Mouse (Mus musculus) retina, embryonic 14.5 days (tissue): ENCODE results near the gene Kdm5b.
"Not testable (repeated sequence)": the region's sequence is repeated elsewhere in the genome, so short reads cannot be mapped to it uniquely, and the experiment has no call there.

Experiments
- DNase-seq: peaks from one replicate; pipeline ENCODE4 v3.0.0-alpha.2; 2015; ENCODE audit warnings: low spot score

Gene Kdm5b

DNA sequence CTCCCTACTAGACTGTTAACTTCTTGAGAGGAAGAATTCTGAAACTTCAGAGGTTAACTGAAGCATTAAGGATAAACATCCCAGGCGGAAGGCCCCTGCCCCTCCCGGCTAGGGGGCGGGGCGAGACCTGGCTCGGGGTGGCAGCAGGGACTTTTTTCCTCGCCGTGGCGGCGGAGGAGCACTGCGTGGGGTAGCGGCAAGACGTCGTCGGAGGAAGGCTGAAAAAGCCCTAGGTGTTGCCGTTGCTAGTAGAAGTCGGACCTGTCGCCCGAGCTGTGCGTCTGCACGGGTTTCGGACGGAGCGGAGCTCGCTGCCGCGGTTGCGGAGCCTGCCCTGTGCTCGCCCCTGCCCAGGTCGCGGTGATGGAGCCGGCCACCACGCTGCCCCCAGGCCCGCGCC, at the start of gene Kdm5b:
Gene Kdm5b (plus strand): TSS at position 196 of the 400 bp plus-strand sequence.
- DNase-seq: peak; percentile 88

DNA sequence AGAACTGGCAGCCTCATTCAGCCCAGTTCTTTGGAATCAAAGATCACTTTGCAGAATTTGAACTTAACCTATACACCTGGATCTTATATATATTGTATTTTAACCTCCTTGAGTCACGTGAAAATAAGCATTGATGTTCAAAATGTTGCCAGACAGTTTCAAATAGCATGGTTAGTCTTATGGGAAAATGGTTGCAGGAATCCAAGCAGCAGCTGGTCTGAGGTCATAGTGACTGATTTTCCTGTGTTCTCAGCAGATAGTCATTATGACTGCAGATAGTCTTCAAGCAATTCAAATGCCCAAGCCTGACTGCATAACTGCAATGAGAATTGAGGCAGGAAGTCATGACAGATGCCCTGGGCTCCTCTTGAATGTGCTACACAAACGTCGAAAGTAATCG, 47.8 kb upstream of the Kdm5b start:
- peak; percentile 41 for DNase-seq

DNA sequence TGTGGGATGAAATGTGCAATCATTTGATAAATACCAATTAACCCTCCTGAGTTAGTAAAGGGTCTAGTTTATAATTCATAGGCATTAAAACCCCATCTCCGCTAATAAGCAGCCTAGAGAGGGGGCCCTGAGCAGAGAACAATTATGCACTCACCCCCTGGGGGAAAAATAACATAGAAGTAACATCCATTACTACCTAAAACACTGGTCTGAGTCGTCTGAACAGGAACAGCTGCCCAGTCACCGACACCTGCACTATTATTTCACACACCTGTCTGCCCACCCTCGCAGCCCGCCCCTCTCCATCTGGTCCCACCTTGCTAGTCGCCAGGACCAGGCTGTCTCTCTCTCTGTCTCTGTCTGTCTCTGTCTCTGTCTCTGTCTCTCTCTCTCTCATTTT, 47.4 kb upstream of the Kdm5b start:
- DNase-seq: no peak

DNA sequence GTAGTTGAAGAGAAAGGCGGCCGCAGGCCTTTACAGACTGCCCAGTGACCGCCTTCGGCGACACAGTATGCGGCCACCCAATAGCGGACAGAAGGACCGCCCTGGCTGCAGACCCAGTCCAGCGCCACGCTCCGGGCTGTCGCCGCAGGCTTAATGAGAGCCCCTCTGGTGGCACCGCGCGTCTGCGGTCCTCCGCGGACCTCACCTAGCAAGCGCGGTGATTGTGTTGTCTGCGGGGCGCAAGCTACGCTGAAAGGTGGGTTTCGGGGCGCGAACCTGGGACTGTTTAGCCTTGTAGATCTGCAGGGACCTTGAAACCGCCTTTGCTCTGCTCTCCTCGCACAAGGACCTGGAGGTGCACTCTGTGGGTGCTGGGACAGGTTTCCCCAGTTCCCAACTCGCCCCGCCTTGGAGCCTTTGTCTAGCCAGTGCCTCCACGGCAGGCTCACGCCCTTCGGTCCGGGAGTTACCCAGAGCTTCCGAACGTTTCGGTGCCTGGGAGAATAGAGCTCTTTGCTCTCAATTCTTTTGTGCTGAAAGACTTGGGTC, 46.6 kb upstream of the Kdm5b start:
- DNase-seq: peak; percentile 58

DNA sequence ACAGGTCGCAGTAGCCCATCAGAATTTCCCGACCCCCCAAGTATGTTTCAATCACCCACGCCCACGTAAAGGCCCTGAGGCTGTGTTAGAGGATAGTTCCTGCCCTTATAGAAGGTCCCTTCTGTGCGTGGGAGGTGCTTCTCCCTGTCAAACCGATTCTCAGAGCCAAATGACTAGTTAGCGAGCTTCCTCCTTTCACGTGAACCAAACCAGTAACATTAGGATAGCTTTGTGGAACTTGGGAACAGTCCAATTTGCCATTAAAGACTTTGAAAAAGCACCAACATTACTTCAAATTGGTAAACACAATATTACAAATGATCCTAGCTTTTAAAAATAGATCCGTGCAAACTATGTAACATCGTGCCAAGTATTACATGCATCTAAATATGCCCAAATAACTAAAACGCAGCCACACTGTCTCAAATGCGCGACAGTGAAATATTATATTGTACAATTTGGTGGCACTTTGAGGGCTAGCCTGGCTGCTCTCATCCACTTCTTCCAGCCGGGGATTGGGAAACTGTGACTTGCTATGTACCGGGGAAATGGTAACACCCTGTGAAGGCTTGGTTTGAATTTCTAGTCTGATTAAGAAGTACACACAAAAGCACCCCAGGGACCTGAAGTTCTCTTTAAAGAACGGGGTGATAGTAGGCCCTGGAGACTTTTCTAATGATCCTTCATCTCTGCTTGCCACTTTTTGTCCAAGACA, 45.9 kb upstream of the Kdm5b start:
- DNase-seq: no peak

DNA sequence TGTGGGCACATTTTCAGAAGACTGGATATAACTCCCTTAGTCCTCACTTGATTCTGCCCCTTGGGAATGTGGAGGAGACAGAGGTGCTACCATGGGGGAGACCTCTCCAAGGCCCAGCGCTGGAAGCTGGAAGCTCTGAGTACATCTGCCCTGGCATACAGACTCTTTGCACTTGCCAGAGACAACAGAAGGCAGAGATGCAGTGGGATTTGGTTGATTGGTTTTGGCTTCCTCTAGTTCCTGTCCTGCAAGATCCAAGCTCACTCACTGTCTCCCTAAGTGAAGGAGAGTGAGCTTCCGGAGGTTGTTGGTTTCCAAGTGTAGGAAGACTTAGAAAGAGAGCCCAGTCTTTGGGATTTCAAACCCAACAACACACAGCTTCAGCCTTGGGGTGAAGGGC, 44.1 kb upstream of the Kdm5b start:
- no peak for DNase-seq

DNA sequence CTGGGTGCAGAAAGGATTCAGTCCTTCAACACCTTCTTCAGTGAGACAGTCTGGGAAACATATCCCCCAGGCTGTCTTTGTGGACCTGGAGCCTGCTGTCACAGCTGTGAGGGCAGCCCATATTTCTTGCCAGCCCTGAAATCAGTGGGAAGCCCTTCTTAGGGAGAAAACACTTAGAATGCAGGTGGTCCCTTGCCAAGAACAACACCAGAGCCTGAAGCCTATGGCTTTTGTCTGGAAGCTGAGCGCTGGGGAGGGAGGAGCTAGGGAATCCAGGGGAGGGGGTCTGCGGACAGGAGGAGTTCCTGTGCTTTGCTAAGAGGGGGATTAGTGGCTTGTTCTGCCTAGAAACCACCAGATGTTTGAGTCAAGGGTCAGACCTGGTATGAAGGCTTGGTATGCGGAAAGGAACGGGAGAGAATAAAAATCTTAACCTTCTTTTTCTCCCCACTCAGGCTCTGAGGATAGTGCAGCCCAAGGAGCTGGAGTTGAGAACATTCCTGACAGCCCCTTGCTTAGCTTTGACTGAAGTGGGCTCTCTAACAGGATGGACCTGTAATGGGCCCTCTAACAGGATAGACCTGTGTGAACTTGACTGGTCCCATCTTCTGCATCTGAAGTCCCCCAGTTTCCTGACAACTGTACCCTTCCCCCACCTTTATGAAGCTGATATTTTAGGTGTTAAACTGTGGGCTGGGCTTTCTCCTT, 43.3 kb upstream of the Kdm5b start:
- peak; percentile 40 for DNase-seq

DNA sequence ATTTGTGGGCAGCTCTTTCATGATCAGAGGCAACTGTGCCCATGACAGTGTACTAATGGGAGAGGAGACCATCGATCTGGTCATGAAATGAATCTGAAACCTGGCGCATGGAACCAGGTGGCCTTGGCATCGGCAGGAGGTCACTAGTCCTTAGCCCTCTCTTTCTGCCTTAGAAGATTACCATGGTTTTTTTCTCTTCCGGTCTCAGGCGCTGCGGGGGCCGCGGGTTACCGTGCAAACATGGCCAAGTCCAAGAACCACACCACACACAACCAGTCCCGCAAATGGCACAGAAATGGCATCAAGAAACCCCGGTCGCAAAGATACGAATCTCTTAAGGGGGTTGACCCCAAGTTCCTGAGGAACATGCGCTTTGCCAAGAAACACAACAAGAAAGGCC, 42.1 kb upstream of the Kdm5b start:
- not testable (repeated sequence) for DNase-seq

DNA sequence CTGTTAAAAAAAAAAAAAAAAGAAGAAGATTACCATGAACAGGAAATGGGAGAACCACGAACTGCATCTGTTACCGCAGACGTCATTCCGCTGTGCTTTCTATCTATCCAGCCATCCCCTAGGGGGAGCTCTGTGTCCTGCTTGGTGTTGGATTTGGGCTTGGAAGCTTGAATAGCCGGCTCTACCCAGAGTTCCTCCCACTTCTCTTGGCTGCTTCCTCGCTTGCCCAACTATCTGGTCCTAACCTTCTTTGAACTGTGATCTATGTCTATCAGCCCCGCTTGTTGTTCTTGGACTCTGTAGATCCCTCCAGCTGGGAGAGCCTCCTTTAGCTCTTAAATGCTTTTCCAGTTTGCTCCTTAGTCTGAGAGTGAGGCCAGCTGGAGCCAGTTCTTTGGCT, 41.3 kb upstream of the Kdm5b start:
- peak; percentile 88 for DNase-seq

DNA sequence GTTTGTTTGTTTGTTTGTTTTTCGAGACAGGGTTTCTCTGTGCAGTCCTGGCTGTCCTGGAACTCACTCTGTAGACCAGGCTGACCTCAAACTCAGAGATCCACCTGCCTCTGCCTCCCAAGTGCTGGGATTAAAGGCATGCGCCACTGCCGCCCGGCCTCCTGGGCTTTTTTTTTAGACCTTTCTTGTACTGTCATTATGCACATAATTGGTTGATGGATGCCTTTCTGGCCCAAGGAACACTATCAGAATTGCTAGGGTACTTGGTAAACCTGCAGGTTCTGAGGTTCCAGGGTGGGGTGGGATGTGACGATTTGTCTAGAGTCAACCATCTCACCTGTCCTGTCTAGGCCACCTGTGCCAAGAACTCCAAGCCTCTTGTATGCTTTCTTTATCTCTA, 40.8 kb upstream of the Kdm5b start:
- not testable (repeated sequence) for DNase-seq

DNA sequence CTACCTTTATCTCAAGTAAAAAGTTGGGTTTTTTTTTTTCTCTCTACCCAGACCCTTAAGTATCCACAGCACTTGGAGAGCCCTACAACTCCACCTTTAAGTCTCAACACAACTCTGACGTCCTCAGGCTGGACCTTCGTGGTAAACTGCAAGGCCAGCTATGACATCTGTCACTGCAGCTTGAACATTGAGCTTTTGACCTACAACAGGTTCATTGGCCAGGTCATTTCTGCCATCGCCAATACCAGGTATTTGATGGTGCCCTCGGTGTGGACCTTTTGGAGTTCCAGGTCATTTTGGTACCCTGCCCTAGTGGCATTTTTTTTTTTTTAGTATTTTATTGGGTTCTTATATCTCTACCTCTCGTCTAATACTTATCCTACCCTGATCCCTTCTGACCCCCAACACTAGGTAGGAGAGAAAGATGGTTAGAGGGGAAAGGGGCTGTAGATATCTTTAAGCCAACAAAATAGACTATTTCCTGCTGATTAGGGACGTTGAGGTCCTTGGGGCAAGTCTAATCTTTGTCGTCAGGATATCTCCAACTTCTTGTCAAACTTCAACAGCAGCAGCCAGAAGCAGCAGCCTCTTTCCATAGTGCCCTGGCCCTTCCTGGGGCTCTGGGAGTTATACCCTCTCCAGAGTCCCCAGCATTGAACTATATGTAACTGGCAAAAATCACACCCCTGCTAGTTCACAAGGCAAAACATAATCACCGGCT, 39.8 kb upstream of the Kdm5b start:
- no peak for DNase-seq

DNA sequence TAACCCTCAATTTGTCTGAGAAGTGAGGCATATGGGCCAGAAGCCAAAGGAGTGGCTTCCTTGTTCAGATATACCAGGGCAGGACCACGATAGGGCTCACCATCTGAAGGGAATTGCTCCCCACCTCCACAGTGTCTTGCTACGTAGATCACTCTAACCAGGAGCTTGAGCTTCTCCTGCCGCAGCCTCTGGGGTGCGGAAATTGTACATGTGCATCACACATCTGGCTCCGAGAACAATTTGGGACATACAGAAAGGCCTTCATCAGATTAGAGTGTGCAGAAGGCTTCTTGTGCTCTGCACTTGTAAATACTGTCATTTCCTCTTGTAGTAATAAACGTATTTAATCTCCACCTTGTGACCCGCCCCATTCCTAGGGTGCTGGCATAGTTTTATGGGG, 38.8 kb upstream of the Kdm5b start:
- DNase-seq: no peak

DNA sequence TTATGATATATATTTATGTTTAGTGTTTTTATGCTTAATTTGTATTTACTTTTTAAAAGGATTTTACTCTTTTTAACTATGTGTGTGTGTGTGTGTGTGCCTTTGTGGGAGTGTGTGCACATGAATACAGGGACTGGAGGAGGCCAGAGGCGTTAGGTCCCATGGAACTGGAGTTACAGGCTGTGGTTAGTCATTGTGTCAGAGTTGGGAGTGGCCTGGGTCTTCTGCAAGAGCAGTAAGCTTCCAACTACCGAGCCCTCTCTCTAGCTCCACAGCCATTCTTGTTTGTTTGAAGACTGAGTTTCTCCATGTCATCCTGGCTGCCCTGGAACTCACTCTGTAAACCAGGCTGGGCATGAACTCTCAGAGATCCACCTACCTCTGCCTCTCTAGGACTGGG, 37.6 kb upstream of the Kdm5b start:
- no peak for DNase-seq

DNA sequence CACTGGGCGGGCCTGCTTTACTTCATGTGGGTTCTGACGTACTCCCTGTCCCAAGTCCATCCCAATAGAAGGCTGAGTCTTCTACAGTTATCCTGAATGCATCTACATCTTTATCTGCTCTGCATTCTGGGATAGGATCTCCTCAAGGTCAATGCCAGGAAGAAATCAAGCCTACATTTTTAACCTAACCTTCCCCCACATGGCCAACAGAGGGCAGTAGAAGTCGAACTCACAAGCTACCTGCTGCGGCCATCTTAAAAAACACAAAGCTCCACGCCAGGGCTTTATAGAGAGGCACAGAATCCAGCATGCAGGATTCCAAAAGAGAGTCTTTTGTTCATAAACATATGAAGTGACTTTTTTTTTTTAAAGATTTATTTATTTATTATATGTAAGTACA, 35.5 kb upstream of the Kdm5b start:
- peak; percentile 22 for DNase-seq

DNA sequence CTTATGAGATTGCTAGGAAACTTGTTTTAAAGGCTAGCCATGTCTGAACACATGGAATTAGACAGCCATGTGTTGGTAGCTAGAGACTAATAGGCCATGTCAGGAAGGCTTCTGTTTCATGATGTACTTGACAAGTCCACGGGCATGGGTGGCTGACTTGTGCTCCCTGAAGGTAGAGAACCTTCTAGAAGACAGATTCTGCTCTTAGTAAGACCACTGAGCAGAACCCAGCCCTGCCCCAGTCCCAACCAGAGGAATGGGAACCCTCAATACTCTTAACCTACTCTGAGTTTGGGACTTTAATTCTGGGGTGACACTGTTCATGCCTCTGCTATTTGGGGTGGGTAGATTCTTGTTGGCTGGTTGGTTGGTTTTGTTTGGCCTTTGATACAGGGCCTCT, 35.0 kb upstream of the Kdm5b start:
- DNase-seq: no peak

DNA sequence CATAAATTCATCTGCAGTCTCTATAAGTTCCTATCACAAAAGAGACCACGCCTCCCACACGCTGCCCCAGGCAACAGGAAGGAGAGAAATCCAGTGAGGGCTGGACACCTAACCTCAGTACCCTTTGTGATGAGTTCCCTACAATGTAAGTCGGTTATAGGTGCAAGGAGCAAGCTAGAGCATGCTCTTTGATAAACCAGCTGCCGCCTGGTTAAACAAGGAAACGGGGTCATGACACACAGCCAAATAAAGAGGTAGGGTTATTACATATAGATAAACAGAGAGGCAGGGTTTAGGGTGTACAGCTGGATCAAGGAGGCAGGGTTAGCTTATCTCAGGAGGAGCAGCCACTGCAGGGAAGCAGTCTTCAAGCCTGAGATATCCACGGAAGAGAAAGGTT, 33.2 kb upstream of the Kdm5b start:
- DNase-seq: no peak

DNA sequence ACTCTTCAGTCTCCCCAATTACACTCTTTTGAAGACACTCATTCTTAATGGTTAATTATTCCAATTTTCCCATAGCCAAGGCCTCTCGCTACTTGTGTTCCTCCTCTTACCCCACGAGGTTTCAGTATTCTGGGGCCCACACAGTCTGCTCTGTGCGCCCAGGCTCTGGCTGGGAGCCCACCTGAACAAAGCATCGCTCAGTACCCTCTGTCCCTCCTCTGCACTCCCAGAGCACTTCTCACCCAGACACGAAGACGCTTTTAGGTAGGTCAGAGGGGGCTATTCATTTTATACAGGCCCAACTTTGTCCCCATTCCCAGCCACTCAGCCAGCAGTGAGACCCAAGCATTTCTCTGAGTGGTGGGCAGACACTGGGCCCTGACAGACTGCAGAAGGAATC, 29.4 kb upstream of the Kdm5b start:
- DNase-seq: no peak

DNA sequence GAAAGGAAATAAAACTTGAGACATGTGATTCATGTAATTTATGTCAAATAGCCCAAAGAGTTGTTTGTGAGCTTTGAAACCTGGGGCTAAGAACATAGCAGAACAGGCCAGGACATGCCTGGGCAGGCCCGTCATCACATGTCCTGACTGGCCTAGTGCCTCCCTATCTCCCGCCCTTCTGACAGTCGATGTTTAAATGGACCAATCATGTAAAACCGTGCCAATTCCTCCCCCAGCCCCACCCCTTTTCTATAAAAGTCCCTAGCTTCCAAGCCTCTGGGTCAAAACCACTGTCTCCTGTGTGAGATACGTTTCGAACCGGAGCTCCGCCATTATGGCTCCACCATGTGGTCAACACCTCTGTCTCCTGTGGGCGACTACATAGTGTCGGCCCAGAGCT, 26.3 kb upstream of the Kdm5b start:
- not testable (repeated sequence) for DNase-seq

DNA sequence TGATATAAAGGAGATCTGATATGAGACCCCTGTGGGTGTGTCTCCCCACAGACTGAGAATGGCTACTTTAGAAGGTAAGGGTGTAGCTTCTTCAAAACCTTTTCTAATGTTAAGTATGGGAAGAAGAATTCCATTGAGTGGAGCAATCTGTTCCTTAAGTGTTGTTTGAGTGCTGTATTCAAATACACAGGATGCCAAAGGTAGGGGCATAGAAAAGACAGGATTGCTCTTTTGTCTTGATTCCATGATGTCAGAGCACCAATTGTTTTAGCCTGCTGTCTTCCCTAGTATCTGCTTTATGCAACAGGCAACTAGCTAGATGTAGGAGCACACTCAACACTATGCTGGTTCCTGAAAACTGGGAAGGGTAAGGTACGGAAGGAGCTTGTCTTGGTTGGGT, 24.9 kb upstream of the Kdm5b start:
- no peak for DNase-seq

DNA sequence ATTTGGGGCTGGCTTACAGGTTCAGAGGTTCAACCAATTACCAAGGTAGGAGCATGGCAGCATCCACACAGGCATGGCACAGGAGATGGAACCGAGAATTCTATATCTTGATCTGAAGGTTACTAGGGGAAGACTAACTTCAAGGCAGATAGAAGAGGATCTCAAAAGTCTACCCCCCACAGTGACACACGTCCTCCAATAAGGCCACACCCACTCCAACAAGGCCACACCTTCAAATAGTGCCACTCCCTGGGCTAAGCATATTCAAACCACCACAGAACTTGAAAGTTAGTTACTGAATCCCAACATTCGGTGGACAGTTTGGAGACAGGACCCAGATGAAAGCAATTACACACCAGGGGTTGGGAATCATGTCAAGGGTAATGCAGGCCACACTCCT, 24.5 kb upstream of the Kdm5b start:
- no peak for DNase-seq

DNA sequence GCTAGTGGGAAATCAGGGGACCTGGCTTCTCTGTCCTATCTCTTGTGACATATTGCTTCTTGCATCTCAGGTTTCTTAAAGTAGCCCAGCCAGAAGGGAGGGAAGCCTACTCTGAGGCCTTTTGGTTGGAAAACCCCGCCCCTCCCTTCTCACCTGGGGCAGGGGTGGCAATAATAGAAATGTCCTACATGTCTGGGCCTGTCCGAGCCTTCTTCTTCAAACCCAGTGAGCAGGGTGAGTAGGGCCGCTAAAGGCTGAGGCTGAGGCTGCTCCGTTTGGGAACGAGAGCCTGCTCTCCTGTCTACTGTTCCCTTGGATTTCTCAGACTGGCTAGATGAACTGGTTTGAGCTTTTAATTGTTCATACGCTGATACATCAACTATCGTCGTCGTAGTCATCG, 19.4 kb upstream of the Kdm5b start:
- DNase-seq: no peak

DNA sequence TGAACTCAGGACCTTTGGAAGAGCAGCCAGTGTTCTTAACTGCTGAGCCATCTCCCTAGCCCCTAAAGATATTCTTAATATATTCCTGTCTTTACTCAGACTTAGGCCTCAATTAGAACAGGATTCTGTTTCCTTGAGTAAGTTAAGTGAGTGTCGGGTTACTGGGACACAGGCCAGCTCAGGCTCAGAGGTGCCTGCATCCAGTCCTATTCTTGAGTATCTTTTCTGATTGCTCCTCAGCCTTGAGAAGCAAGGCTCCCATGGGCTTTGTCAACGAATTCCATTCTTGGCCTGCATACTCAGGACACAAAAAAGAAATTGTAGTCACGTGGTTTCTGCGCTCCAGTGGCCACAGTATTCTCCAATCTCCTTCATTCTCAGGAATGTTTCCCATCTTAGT, 11.7 kb upstream of the Kdm5b start:
- no peak for DNase-seq

DNA sequence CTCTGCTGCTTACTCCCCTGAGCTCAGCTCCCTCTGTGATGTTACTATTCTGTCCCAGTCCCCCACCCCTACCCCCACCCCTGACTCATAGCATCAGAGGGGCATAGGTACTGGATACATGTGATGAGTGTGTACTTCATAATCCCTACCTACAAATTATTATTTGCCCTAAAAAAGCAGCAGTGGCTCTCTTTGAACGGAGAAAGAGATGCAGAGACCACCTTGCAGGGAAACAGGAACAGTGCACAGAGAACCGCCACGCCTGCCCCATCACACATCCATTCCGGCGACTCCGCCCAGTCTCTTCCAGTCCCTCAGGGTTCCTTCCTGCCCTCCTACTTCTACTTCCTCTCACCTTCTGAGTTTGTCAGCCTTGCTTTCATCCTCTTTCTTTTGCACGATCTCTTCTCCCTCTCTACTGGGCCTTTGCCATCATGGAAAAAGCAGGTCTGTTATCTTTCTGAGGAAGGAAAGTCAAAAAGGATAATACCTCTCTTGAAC, 10.3 kb upstream of the Kdm5b start, which contains the start of gene Mgat4e:
Gene Mgat4e (minus strand): TSS at position 51 of the 501 bp plus-strand sequence.
- no peak for DNase-seq
